Mouse (Mus musculus): ENCODE data around the gene Bzw2. TPM values are rescaled to one million over a fixed set of nuclear protein-coding genes. Genes with fewer than 3 reads are reported as not detected.

Gene Bzw2
- polyA plus RNA-seq, 1 experiment from 2014 or later: 181 TPM

DNA sequence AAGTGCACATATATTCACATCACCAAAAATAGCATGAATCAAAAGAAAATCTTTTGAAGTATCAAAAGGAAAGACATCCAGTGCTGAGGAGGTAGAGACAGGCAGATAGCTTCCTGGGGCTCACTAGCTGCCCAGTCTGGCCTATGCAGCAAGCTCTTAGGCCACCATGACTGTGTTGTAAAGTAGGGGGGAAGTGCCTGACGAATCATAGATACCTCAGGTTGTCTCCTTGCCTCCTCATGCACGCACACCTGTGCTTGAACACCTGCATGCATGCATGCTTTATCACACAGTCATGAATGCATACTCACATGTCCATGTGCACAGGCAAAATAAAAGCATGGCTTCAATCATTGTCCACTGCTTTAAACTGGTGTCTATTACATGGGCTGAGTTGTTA is 113.2 kb downstream of the Bzw2 start:
- no peaks in the 10 kb centered on the region for H3K36me3 ChIP-seq (ENCODE audit: control insufficient read depth, insufficient read depth, low read length)
- no peak overlapping the region for H3K9ac ChIP-seq (ENCODE audit: low read depth, low read length)
- H3K4me1 ChIP-seq (replicated peaks; ENCODE audit: control insufficient read depth, insufficient read depth, low read length): peaks cover 7% of the 10 kb centered on the region; the same call in 1 of the 2 replicates
- no peaks in the 10 kb centered on the region for H3K9me3 ChIP-seq (ENCODE audit: control insufficient read depth, low read length)
- 78% methylated on average over 2 of the region's 2 CpGs for WGBS
- ATAC-seq (replicated peaks; ENCODE audit: low FRiP score) (no peak), DNase-seq (ENCODE audit: low spot score) (no peak)
- H3K4me3 ChIP-seq (ENCODE audit: low read depth, low read length): no peak overlapping the region
- H3K27me3 ChIP-seq (replicated peaks; ENCODE audit: control insufficient read depth, insufficient read depth, low read length): no peaks in the 10 kb centered on the region
- no peak overlapping the region for H3K4me2 ChIP-seq
- H3K27ac ChIP-seq (ENCODE audit: low read depth, low read length): no peak overlapping the region

DNA sequence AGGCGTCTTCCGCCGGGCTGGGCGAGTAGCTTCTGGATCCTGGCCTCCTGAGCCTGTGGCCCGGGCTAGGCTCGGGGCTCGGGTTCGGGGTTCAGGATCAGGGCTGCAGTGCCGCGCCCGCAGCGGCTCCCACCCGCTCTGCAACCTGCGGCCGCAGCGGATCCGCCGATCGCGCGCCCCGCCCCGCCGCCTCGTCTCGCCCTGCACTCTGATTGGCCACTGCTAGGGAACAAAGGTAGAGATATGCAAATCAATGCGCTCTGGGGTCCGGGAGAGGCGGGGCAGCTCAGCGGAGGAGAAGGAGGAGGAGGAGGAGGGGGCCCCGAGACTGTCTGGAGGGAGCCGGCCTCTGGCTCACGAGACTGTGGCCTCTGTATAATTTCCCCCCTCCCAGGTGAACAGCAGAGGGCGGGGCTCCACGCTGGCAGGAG is 115.5 kb downstream of the Bzw2 start, which contains the start of gene Tspan13:
Gene Tspan13 (minus strand): TSS at position 153 of the 431 bp plus-strand sequence.
- Histone ChIP-seq H3K9ac (ENCODE audit: low read depth, low read length) (peak within 1 kb of the TSS; percentile 78), H3K4me2 (peak within 1 kb of the TSS; percentile 82), H3K27me3 (replicated peaks; ENCODE audit: control insufficient read depth, insufficient read depth, low read length) (no peaks in the 10 kb centered on the region), H3K4me1 (replicated peaks; ENCODE audit: control insufficient read depth, insufficient read depth, low read length) (peaks cover 7% of the 10 kb centered on the region; the same call in 1 of the 2 replicates), H3K9me3 (ENCODE audit: control insufficient read depth, low read length) (no peaks in the 10 kb centered on the region), H3K36me3 (ENCODE audit: control insufficient read depth, insufficient read depth, low read length) (no peaks in the 10 kb centered on the region), H3K27ac (ENCODE audit: low read depth, low read length) (no peak within 1 kb of the TSS), H3K4me3 (ENCODE audit: low read depth, low read length) (peak within 1 kb of the TSS; percentile 88)
- WGBS: under 1% methylated on average over 35 of the region's 35 CpGs
- DNase-seq (ENCODE audit: low spot score) (peak; percentile 92), ATAC-seq (replicated peaks; ENCODE audit: low FRiP score) (peak; percentile 94)

Other genes with a start within 250 kb of the Bzw2 start
- not detected in 2 replicates for gene Agr3, start 232.5 kb downstream of the Bzw2 start, polyA plus RNA-seq (2014; fragmentation: Nextera tagmentation; extraction: Ambion mirVana)
- gene Agr2, start 165.2 kb downstream of the Bzw2 start, polyA plus RNA-seq (2014; fragmentation: Nextera tagmentation; extraction: Ambion mirVana): 0.22 and 0.25 TPM in 2 replicates
- 43.7 and 45.5 TPM in 2 replicates for gene Tspan13, start 115.6 kb downstream of the Bzw2 start, polyA plus RNA-seq (2014; fragmentation: Nextera tagmentation; extraction: Ambion mirVana)
- gene Ankmy2, start 966 bp downstream of the Bzw2 start, polyA plus RNA-seq (2014; fragmentation: Nextera tagmentation; extraction: Ambion mirVana): 24.2 TPM in 2 replicates
- gene Lrrc72, start 95.3 kb upstream of the Bzw2 start, polyA plus RNA-seq (2014; fragmentation: Nextera tagmentation; extraction: Ambion mirVana): not detected in 2 replicates
- gene Sostdc1, start 156.1 kb upstream of the Bzw2 start, polyA plus RNA-seq (2014; fragmentation: Nextera tagmentation; extraction: Ambion mirVana): 0.63 and 1.3 TPM in 2 replicates
- gene Ispd, start 223.4 kb upstream of the Bzw2 start, polyA plus RNA-seq (2014; fragmentation: Nextera tagmentation; extraction: Ambion mirVana): 5.0 and 5.7 TPM in 2 replicates
- gene D630036H23Rik, start 224.1 kb upstream of the Bzw2 start, polyA plus RNA-seq (2014; fragmentation: Nextera tagmentation; extraction: Ambion mirVana): 0.63 and 0.94 TPM in 2 replicates

Data from liver, embryonic 11.5 days (tissue).